Mouse (Mus musculus): ENCODE results near the gene Adam33. TPM values are rescaled to one million over a fixed set of nuclear protein-coding genes. Genes with fewer than 3 reads are reported as not detected.
A peak's percentile ranks its signal among the peaks of the same experiment; 100 is the strongest.

Adam33 gene
- polyA plus RNA-seq, 1 experiment from 2014 or later: 0.59 TPM

- no peak overlapping the region for H3K4me3 ChIP-seq
- ATAC-seq (ENCODE audit: low read depth): no peak
- WGBS: 3% methylated on average over 10 of the region's 10 CpGs
- no peak overlapping the region for H3K27ac ChIP-seq (replicated peaks)
- H3K27me3 ChIP-seq: peaks cover 62% of the 10 kb centered on the region
- no peak overlapping the region for H3K9ac ChIP-seq
- no peaks in the 10 kb centered on the region for H3K9me3 ChIP-seq
- no peaks in the 10 kb centered on the region for H3K36me3 ChIP-seq
- peak overlapping the region; percentile 9; the same call in 1 of the 2 replicates for H3K4me2 ChIP-seq
- H3K4me1 ChIP-seq (replicated peaks): peaks cover 34% of the 10 kb centered on the region
These were observed 8.0 kb downstream of the Adam33 start for GRCm38 (mm10) chr2:131055631-131056030.

- Histone ChIP-seq H3K27ac (replicated peaks) (no peak overlapping the region), H3K4me1 (replicated peaks) (peaks cover 33% of the 10 kb centered on the region), H3K4me2 (peak overlapping the region; percentile 56), H3K9me3 (no peaks in the 10 kb centered on the region), H3K36me3 (no peaks in the 10 kb centered on the region), H3K27me3 (peaks cover 62% of the 10 kb centered on the region), H3K9ac (peak overlapping the region; percentile 51), H3K4me3 (peak overlapping the region; percentile 32)
- WGBS: 5% methylated on average over 21 of the region's 21 CpGs
- ATAC-seq (ENCODE audit: low read depth): no peak; the same call in 1 of the 2 replicates
These were observed 8.9 kb downstream of the Adam33 start for GRCm38 (mm10) chr2:131054646-131055264.

GRCm38 (mm10) chr2:131053851-131054645 is 9.6 kb downstream of the Adam33 start:
- no peak; the same call in 1 of the 2 replicates for ATAC-seq (ENCODE audit: low read depth)

GRCm38 (mm10) chr2:131052862-131053418 is 10.7 kb downstream of the Adam33 start:
- Histone ChIP-seq H3K27ac (replicated peaks) (no peak overlapping the region), H3K4me2 (no peak overlapping the region), H3K27me3 (peaks cover 62% of the 10 kb centered on the region), H3K9ac (no peak overlapping the region), H3K4me1 (replicated peaks) (peaks cover 29% of the 10 kb centered on the region), H3K36me3 (no peaks in the 10 kb centered on the region), H3K4me3 (no peak overlapping the region), H3K9me3 (no peaks in the 10 kb centered on the region)
- no peak for ATAC-seq (ENCODE audit: low read depth)
- 64% methylated on average over 6 of the region's 6 CpGs for WGBS

More at GRCm38 (mm10) chr2:131053851-131054645, 9.6 kb downstream of the Adam33 start:
- Histone ChIP-seq H3K4me2 (peak overlapping the region; percentile 56), H3K4me1 (replicated peaks) (peaks cover 29% of the 10 kb centered on the region), H3K4me3 (peak overlapping the region; percentile 32), H3K27me3 (peaks cover 62% of the 10 kb centered on the region), H3K36me3 (no peaks in the 10 kb centered on the region), H3K9me3 (no peaks in the 10 kb centered on the region), H3K9ac (peak overlapping the region; percentile 51), H3K27ac (replicated peaks) (no peak overlapping the region)
- 1% methylated on average over 45 of the region's 45 CpGs for WGBS

- no peak overlapping the region for H3K4me3 ChIP-seq
- ATAC-seq (ENCODE audit: low read depth): no peak
- H3K9ac ChIP-seq: no peak overlapping the region
- peaks cover 29% of the 10 kb centered on the region for H3K4me1 ChIP-seq (replicated peaks)
- no peaks in the 10 kb centered on the region for H3K9me3 ChIP-seq
- no peak overlapping the region for H3K4me2 ChIP-seq
- WGBS: 62% methylated on average over 5 of the region's 5 CpGs
- H3K36me3 ChIP-seq: no peaks in the 10 kb centered on the region
- peaks cover 62% of the 10 kb centered on the region for H3K27me3 ChIP-seq
- H3K27ac ChIP-seq (replicated peaks): no peak overlapping the region
These were observed 11.6 kb downstream of the Adam33 start for GRCm38 (mm10) chr2:131052043-131052442.

- 89% methylated on average over 2 of the region's 2 CpGs for WGBS
- no peak overlapping the region for H3K4me2 ChIP-seq
These were observed 17.6 kb downstream of the Adam33 start for GRCm38 (mm10) chr2:131046025-131046424.

DNA sequence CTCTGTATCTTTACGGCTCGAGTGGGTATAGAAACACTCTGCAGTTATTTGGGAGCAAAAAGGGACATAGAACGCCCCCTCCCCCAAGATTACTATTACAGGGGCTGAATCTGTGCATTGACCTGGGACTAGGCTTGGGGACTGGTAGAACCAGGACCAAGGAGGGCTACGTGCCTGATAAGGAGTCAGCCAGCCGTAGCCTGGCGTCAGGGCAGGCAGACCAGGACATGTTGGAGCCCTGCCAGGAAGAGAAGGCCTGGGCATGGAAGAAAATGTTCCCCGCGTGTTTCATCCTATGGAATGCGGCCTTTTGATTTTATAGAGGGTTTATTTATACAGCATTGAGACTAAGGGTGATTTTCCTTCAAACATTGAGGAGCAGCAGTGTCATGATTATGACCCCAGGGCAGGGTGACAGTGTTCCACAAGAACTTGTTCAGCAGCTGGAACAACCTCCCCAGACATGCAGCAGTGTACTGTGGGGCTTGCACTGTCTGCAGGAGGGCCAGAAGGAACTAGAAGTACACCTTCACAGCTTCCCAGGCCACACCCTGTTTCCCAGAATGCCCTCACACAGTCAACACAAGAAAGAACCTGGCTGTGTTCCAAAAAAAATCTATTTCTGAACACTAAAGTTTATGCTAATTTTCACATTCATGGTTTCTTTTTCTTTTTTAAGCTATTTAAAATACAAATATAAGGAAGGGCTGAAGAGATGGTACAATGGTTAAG is 18.5 kb downstream of the Adam33 start:
- Histone ChIP-seq H3K4me1 (replicated peaks) (peaks cover 16% of the 10 kb centered on the region), H3K27me3 (peaks cover 33% of the 10 kb centered on the region), H3K9me3 (no peaks in the 10 kb centered on the region), H3K36me3 (no peaks in the 10 kb centered on the region), H3K9ac (no peak overlapping the region), H3K4me2 (no peak overlapping the region), H3K4me3 (no peak overlapping the region), H3K27ac (replicated peaks) (no peak overlapping the region)
- 79% methylated on average over 9 of the region's 9 CpGs for WGBS
- no peak for ATAC-seq (ENCODE audit: low read depth)

More at GRCm38 (mm10) chr2:131046025-131046424, 17.6 kb downstream of the Adam33 start:
- Histone ChIP-seq H3K9me3 (no peaks in the 10 kb centered on the region), H3K4me3 (no peak overlapping the region), H3K4me1 (replicated peaks) (peaks cover 7% of the 10 kb centered on the region), H3K9ac (no peak overlapping the region), H3K27ac (replicated peaks) (no peak overlapping the region), H3K27me3 (peaks cover 26% of the 10 kb centered on the region), H3K36me3 (no peaks in the 10 kb centered on the region)
- ATAC-seq (ENCODE audit: low read depth): no peak

DNA sequence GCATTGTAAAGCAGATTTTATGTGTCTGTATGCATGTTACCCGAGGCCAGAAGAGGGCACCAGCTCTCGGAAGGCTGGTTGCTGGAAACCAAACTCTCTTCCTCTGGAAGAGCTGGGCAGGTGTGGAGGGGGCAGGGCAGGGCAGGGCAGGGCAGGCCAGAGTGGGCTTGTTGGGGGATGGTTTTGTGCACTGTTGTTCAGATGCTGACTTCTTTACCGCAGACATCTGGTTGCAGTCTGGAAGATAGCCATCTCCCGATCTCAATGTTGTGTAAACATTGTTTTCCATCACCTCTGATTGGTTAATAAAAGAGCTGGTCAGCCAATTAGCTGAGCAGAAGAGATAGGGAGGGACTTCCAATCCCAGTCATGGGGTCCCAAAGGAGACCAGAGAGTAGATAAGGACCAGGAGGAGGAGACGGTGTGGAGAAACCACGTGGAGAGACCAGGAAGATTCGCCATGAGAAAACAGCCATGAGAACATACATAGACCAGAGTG is 19.2 kb downstream of the Adam33 start:
- no peak overlapping the region for H3K27ac ChIP-seq (replicated peaks)
- H3K27me3 ChIP-seq: peaks cover 41% of the 10 kb centered on the region
- 21% methylated on average over 7 of the region's 7 CpGs for WGBS
- no peaks in the 10 kb centered on the region for H3K9me3 ChIP-seq
- 0 out of 2 replicates have a peak overlapping the region, but pooled peaks have one; percentile 7 for H3K4me3 ChIP-seq
- no peaks in the 10 kb centered on the region for H3K36me3 ChIP-seq
- no peak overlapping the region for H3K9ac ChIP-seq
- no peak for ATAC-seq (ENCODE audit: low read depth)
- peaks cover 19% of the 10 kb centered on the region for H3K4me1 ChIP-seq (replicated peaks)
- H3K4me2 ChIP-seq: 0 out of 2 replicates have a peak overlapping the region, but pooled peaks have one; percentile 22

DNA sequence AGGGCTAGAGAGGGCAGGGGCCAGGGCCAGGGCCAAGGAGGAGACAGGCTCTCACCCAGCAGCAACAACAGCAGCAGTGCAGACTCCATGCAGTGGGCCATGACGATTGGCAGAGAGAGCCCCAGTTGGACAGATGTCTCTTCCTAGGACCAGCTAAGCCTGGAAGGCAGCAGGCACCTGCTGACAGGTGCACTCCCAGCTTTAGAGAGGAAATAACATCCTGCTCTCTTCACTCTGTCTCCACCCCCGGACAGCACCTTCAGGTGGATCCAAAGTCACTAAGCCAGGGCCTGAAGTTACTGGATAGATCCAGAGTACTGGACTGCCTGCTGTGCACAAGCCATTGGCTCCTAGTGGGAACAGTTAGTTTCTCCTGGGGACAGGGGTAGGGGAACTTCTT is 20.6 kb downstream of the Adam33 start, which contains the start of gene Gfra4:
Gene Gfra4 (minus strand): TSS at position 101 of the 400 bp plus-strand sequence.
- H3K27me3 ChIP-seq: peaks cover 52% of the 10 kb centered on the region
- H3K9ac ChIP-seq: peak within 1 kb of the TSS; percentile 79
- no peak within 1 kb of the TSS for H3K27ac ChIP-seq (replicated peaks)
- WGBS: 81% methylated on average over 2 of the region's 2 CpGs
- H3K9me3 ChIP-seq: no peaks in the 10 kb centered on the region
- H3K4me3 ChIP-seq: peak within 1 kb of the TSS; percentile 55
- H3K36me3 ChIP-seq: no peaks in the 10 kb centered on the region
- H3K4me1 ChIP-seq (replicated peaks): peaks cover 19% of the 10 kb centered on the region
- ATAC-seq (ENCODE audit: low read depth): no peak
- peak within 1 kb of the TSS; percentile 78 for H3K4me2 ChIP-seq

- H3K27ac ChIP-seq (replicated peaks): peak overlapping the region; percentile 61
- H3K9me3 ChIP-seq: no peaks in the 10 kb centered on the region
- peak; percentile 87 for ATAC-seq (ENCODE audit: low read depth)
- WGBS: 3% methylated on average over 101 of the region's 115 CpGs
- H3K9ac ChIP-seq: peak overlapping the region; percentile 79
- H3K4me2 ChIP-seq: peak overlapping the region; percentile 78
- peaks cover 54% of the 10 kb centered on the region for H3K27me3 ChIP-seq
- peak overlapping the region; percentile 55 for H3K4me3 ChIP-seq
- no peaks in the 10 kb centered on the region for H3K36me3 ChIP-seq
- H3K4me1 ChIP-seq (replicated peaks): peaks cover 19% of the 10 kb centered on the region
These were observed 22.5 kb downstream of the Adam33 start for GRCm38 (mm10) chr2:131040854-131041825.

All from neural tube, embryonic 13.5 days (tissue).